Mouse (Mus musculus): Measurements from ENCODE around the gene B4gat1.

Gene B4gat1

DNA sequence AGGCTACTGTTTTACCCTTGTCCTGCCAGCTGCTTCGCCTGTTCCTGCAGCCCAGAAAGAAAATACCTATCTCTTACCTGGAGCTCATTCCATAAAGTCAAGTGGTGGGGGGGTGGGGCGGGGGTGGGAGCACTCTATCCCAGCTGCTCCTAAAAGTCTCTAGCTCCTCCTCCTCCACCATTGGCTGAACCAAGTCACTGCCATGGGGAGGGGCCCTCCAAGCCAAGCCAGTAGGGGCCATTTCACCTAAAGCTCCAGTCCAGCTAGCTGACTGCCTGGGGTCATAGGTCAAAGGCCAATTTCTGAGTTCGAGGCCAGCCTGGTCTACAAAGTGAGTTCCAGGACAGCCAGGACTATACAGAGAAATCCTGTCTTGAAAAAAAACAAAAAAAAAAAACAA, 5.9 kb upstream of the B4gat1 start:
- DNase-seq (ENCODE audit: low spot score in 2 of 2): no peak

DNA sequence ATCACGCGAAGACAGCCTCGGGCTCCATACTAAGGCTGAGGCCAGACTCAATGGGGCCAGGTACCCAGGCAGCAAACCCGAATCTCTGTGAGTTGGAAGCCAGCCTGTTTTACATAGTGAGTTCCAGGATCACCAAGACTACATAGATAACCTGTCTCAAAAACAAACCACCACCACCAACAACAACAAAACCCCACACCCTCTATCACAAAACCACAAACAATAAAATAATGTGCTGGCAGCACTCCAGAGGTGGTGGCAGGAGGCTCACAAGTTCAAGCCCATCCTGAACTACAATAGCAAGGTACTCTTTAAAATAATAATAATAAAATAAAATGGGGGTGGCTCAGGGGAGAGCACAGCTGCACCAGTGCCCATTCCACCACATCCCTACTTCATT, 2.0 kb upstream of the B4gat1 start:
- DNase-seq (ENCODE audit: low spot score in 2 of 2): no peak

DNA sequence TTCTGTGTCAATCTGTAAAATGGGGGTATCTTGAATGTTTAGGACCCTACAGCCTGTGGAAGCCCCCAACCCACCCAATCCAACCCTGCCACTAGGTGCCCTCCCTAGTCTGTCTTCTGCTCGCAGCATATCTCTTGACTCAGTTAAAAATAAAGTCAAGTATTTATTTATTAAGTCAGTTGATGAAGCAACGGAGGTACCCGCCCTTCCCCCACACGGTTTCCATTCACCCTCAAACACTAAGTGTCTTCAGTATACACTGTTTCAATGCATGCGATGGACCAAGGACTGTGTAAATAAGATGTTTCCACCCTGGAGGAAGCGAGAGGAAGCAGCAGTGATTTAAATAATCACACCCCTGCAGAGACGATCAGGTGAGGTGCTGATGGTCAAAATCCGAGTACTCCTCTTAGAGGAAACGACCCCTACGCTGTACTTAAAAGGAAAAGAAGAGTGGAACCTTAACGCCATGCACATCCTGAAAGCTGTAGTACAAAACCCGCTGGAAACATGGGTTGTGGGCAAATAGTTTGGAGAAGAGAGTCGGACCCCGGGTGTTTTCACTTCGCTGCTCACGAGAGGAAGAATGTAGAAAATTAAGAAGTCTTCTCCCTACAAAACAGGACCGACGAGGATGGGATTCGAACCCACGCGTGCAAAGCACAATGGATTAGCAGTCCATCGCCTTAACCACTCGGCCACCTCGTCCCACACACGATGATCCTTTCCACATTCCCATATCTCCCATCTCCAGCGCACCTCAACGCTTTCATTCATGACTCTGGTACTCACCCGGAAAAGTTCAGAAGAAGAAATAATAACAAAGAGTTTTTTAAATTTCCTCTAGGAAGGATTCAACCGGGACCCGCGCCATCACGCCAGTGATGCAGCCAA, 701 bp upstream of the B4gat1 start:
- peak in 1 of 2 experiments; percentile 46 for DNase-seq (ENCODE audit: low spot score in 2 of 2)

- DNase-seq (ENCODE audit: low spot score in 2 of 2): no peak
Observed at GRCm38 (mm10) chr19:5039301-5040114, 882 bp downstream of the B4gat1 start.

DNA sequence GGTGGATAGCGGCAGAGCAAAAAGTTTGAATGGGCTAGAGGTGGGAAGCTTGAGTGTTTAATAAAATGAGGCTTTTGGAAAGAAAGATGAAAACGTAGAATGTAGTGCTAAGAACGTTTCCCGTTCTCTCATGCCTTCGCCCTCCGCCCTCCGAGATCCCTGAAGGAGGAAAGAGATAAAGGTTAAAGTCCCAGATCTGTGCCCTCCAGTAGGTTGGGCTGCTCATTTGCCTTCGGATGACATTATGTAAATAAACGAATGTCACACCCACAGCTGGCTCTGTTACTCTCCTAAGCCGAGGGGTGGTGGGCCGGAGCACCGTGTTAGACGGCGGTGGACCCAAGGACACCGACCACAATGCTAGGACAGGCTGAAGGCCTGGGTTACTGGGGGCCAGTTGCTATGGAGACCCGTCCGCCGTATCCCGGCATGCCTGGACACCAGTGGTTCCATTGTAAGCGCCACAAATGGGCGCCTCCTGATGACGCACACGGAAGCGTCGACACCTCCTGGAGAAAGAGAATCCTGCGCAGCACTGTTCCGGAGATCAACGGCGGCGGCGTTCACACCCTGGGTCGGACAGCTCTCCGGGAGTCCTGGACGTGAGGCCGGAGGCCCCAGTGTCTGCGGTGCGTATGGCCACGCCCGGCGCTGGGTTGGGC, 2.4 kb downstream of the B4gat1 start, which contains the start of gene Brms1:
Gene Brms1 (plus strand): TSS at position 493 of the 662 bp plus-strand sequence.
- peak; percentile 81 to 86 for DNase-seq (ENCODE audit: low spot score in 2 of 2)

DNA sequence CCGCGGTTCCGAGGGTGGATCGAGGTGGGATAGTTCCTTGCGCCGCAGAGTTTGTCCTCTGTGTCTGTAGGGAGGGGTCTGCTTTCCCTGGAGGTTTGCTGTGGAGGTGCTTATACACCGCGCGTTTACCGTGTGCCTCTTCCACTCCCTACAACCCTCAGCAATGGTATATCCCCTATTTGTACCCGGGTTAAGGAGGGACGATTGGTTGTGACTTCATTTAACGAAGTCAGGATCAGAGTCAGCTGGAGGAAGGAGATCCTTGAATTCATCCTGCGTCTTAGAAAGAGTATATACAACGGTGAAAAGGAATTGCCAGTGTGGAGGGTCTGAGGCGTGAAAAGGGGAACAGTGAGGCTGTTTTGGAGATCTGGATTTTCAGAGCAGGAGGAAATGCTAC, 3.0 kb downstream of the B4gat1 start:
- no peak for DNase-seq (ENCODE audit: low spot score in 2 of 2)

GRCm38 (mm10) chr19:5045531-5045930, 6.9 kb downstream of the B4gat1 start:
- no peak for DNase-seq (ENCODE audit: low spot score in 2 of 2)

DNA sequence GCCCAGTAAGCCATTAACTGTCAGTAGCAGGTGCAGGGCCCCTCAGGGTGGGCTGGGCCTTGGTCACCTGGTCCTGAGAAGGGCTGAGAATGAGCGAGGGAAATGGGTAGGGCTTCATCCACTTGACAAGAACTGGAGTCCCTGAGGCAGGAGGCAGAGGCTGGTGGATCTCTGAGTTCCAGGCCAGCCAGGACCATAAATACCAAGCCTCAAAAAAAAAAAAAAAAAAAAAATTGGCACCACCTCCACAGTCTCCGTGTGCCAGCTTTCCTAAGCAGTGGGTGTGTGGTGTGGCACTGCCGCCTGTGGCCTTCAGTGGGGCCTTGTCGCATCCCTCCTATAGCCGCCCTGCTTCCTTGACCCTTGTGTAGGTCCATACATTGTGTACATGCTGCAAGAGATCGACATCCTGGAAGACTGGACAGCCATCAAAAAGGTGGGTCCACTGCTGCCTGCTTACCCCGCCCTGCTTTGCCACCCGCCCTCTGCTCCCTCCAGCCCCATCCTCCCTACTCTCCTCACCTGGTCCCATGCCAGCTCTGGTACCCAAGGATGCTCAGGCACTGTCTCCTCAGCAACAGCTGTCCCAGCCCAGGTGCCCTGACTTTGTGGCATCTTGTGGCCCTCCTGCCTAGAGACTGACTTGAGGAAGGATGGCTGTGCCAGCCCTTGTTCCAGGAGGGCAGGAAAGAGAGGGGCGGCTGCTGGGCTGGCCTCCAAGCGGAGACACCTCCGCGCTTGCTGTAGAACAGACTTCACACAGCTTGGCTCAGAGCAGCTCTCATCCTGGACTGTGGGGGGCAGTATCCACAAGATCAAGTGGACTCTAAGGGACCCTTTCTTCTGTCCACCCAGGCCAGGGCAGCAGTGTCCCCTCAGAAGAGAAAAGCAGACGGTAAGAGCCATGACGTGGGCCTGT, 9.8 kb downstream of the B4gat1 start:
- DNase-seq (ENCODE audit: low spot score in 2 of 2): no peak

GRCm38 (mm10) chr19:5049325-5049724, 10.7 kb downstream of the B4gat1 start:
- DNase-seq (ENCODE audit: low spot score in 2 of 2): no peak

- peak; percentile 57 to 61 for DNase-seq (ENCODE audit: low spot score in 2 of 2)
Observed at GRCm38 (mm10) chr19:5050047-5050905, 11.7 kb downstream of the B4gat1 start, which contains the start of gene Rin1. Gene Rin1 (plus strand): TSS chr19:5050481.

DNA sequence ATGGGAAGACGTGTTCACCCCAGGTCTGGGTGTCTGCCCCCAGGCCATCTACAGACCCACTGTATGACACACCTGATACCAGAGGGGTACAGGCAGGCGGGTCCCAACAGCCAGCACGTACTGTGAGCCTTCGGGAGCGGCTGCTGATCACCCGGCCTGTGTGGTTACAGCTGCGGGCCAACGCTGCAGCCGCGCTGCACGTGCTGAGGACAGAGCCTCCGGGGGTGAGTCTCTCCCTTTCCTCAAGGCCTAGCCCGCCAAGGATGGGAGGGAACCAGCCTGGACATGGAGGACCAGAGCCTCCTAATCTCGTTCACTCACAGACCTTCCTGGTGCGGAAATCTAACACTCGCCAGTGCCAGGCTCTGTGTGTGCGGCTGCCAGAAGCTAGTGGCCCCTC, 12.4 kb downstream of the B4gat1 start:
- no peak for DNase-seq (ENCODE audit: low spot score in 2 of 2)

DNA sequence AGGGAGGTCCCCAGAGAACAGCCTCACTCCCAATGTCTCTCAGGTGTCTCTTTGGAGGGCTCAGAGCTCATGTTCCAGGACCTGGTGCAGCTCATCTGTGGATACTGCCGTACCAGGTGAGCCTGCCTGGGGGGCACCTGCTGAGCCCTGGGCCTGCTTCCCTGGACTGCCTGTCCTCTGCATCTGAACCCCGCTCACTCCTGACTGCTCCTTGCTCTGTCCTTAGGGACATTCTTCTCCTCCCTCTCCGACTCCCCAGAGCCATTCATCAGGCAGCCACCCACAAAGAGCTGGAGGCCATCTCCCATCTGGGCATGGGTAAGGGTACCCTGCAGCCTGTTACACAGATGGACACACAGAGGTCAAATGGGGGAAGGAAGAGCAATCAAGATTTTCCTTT, 12.9 kb downstream of the B4gat1 start:
- DNase-seq (ENCODE audit: low spot score in 2 of 2): no peak

GRCm38 (mm10) chr19:5052166-5052822, 13.7 kb downstream of the B4gat1 start:
- DNase-seq (ENCODE audit: low spot score in 2 of 2): no peak

- no peak for DNase-seq (ENCODE audit: low spot score in 2 of 2)
Observed at GRCm38 (mm10) chr19:5052853-5053252, 14.2 kb downstream of the B4gat1 start.

DNA sequence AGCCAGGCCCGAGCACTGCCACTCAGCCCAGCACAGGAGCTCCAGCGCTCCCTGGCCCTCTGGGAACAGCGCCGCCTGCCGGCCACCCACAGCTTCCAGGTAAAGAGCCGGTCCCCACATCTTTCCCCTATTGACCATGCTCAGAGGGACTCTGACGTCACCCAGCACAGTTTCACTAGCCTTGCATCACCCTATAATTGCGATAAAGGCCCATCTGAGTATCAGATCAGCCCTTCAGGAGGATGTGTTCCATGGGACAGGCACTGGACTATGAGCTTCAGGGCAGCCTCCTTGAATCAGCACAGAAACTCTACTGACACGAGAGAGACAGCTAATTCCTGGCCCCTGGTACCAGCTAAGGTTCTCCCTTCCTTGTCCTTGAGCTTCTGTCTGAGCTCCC, 15.3 kb downstream of the B4gat1 start:
- DNase-seq (ENCODE audit: low spot score in 2 of 2): peak; percentile 53 to 65

DNA sequence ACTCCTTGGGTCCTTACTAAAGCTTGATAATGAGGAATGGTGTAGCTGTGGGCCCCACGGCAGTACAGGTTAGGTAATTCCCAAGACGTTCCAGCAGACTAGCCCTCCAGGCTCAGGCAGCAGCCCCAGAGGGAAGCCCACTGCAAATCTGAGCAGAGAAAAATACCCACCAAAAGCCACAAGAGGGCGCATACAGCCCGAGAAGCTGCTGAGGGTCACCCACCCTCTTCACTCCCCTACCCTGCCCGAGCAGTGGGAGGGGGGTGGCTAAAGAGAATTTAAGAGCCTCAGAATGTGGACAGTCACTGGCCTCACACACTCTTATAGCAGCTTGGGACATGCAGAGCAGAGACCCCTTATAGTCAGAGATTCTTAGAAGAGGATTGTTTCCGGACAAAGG, 17.6 kb downstream of the B4gat1 start:
- no peak for DNase-seq (ENCODE audit: low spot score in 2 of 2)

GRCm38 (mm10) chr19:5057876-5058775, 19.5 kb downstream of the B4gat1 start:
- no peak for DNase-seq (ENCODE audit: low spot score in 2 of 2)

Measured in natural killer cell, adult 2 months (primary cell).